Mouse (Mus musculus) layer of hippocampus, postnatal 25 days (tissue): ENCODE measurements around the gene 1810049J17Rik. TPM values are rescaled to one million over a fixed set of nuclear protein-coding genes. Genes with fewer than 3 reads are reported as not detected.

Experiments
- DNase-seq, 2 experiments: peaks; one replicate each; pipeline ENCODE4 v3.0.0; 2022; ENCODE audit warnings: mixed read lengths in 2 of 2, low spot score in 1 of 2; ENCODE audit errors: extremely low spot score in 1 of 2
- total RNA-seq, 2 experiments: library from RNA; stranded (reverse); gene quantifications; 2 replicates each; pipeline ENCODE4 v1.2.3; 2021

1810049J17Rik gene
- total RNA-seq, 2 experiments from 2014 or later: 0.69 TPM; not detected in 1

- DNase-seq: no peak
These were observed 8.4 kb downstream of the 1810049J17Rik start for GRCm38 (mm10) chr15:12313255-12313654.

- no peak for DNase-seq
These were observed 10.2 kb downstream of the 1810049J17Rik start for GRCm38 (mm10) chr15:12311465-12311864.

- no peak for DNase-seq
These were observed 11.0 kb downstream of the 1810049J17Rik start for GRCm38 (mm10) chr15:12310676-12311075.

GRCm38 (mm10) chr15:12308539-12308938, 13.2 kb downstream of the 1810049J17Rik start:
- DNase-seq: no peak

- DNase-seq: no peak
These were observed 14.6 kb downstream of the 1810049J17Rik start for GRCm38 (mm10) chr15:12307114-12307513.

GRCm38 (mm10) chr15:12306188-12307071, 15.3 kb downstream of the 1810049J17Rik start:
- DNase-seq: no peak

- DNase-seq: no peak
These were observed 19.9 kb downstream of the 1810049J17Rik start for GRCm38 (mm10) chr15:12301771-12302170.

GRCm38 (mm10) chr15:12298231-12298737, 23.4 kb downstream of the 1810049J17Rik start:
- DNase-seq: no peak

- DNase-seq: no peak
These were observed 25.5 kb downstream of the 1810049J17Rik start for GRCm38 (mm10) chr15:12296228-12296627.

GRCm38 (mm10) chr15:12291757-12292156, 29.9 kb downstream of the 1810049J17Rik start:
- no peak for DNase-seq

- DNase-seq: no peak
These were observed 31.4 kb downstream of the 1810049J17Rik start for GRCm38 (mm10) chr15:12290330-12290729.

- no peak for DNase-seq
These were observed 36.2 kb downstream of the 1810049J17Rik start for GRCm38 (mm10) chr15:12285535-12285809.

- no peak for DNase-seq
These were observed 36.7 kb downstream of the 1810049J17Rik start for GRCm38 (mm10) chr15:12284794-12285534.

- no peak for DNase-seq
These were observed 41.9 kb downstream of the 1810049J17Rik start for GRCm38 (mm10) chr15:12279816-12280215.

- no peak for DNase-seq
These were observed 46.5 kb downstream of the 1810049J17Rik start for GRCm38 (mm10) chr15:12275091-12275623.

GRCm38 (mm10) chr15:12274053-12274769, 47.5 kb downstream of the 1810049J17Rik start:
- no peak for DNase-seq

- no peak for DNase-seq
These were observed 48.2 kb downstream of the 1810049J17Rik start for GRCm38 (mm10) chr15:12273325-12274052.
